Mouse (Mus musculus) forebrain, embryonic 16.5 days (tissue): ENCODE measurements around the gene Gorasp2. TPM values are rescaled to one million over a fixed set of nuclear protein-coding genes. Genes with fewer than 3 reads are reported as not detected.

Experiments
- ATAC-seq: fragments of 200-750 bp; cut with Nextera tagmentation; 2 replicates; pipeline ENCODE4 v1.8.0; 2017; ENCODE audit warnings: mild to moderate bottlenecking, moderate library complexity
- H3K27ac ChIP-seq: fragments of 300-500 bp; sonication (generic); 2 replicates; pipeline ENCODE4 v1.5.1; 2014; ENCODE audit warnings: low read length, control low read depth
- H3K27me3 ChIP-seq: fragments of 300-500 bp; sonication (generic); replicated peaks from 2 replicates; pipeline ENCODE4 v1.6.1; 2014; ENCODE audit warnings: low read length; ENCODE audit not compliant: control insufficient read depth, insufficient read depth
- H3K36me3 ChIP-seq: fragments of 300-500 bp; sonication (generic); 2 replicates; pipeline ENCODE4 v1.6.1; 2014; ENCODE audit not compliant: control insufficient read depth, insufficient read depth
- H3K4me1 ChIP-seq: fragments of 300-500 bp; sonication (generic); replicated peaks from 2 replicates; pipeline ENCODE4 v1.6.1; 2014; ENCODE audit warnings: low read length; ENCODE audit not compliant: control insufficient read depth, insufficient read depth
- H3K4me2 ChIP-seq: fragments of 300-500 bp; sonication (generic); 2 replicates; pipeline ENCODE4 v1.6.1; 2014; ENCODE audit warnings: mild to moderate bottlenecking, low read length, control low read depth
- H3K4me3 ChIP-seq: fragments of 300-500 bp; sonication (generic); replicated peaks from 2 replicates; pipeline ENCODE4 v1.5.1; 2014; ENCODE audit warnings: mild to moderate bottlenecking, low read length, control low read depth
- H3K9ac ChIP-seq: fragments of 300-500 bp; sonication (generic); replicated peaks from 2 replicates; pipeline ENCODE4 v1.6.1; 2014; ENCODE audit warnings: low read depth, low read length, control low read depth
- H3K9me3 ChIP-seq: fragments of 300-500 bp; sonication (generic); 2 replicates; pipeline ENCODE4 v1.6.1; 2016; ENCODE audit warnings: low read length; ENCODE audit not compliant: control insufficient read depth
- WGBS: fragments of 180-500 bp; shearing (Covaris S2); extraction: QIAGEN DNeasy Blood & Tissue Kit; methylation state at CpG from one replicate; pipeline ENCODE4 v1.1.7; 2014; 5-methylcytosine and 5-hydroxymethylcytosine counted together
- polyA plus RNA-seq: library from polyadenylated mRNA; unstranded; fragments of >200 nt; fragmentation: Nextera tagmentation; extraction: Ambion mirVana; gene quantifications from 2 replicates; pipeline ENCODE4 v1.2.1, GENCODE M21; 2015

Gorasp2 gene
- 134 and 136 TPM in 2 replicates for polyA plus RNA-seq

DNA sequence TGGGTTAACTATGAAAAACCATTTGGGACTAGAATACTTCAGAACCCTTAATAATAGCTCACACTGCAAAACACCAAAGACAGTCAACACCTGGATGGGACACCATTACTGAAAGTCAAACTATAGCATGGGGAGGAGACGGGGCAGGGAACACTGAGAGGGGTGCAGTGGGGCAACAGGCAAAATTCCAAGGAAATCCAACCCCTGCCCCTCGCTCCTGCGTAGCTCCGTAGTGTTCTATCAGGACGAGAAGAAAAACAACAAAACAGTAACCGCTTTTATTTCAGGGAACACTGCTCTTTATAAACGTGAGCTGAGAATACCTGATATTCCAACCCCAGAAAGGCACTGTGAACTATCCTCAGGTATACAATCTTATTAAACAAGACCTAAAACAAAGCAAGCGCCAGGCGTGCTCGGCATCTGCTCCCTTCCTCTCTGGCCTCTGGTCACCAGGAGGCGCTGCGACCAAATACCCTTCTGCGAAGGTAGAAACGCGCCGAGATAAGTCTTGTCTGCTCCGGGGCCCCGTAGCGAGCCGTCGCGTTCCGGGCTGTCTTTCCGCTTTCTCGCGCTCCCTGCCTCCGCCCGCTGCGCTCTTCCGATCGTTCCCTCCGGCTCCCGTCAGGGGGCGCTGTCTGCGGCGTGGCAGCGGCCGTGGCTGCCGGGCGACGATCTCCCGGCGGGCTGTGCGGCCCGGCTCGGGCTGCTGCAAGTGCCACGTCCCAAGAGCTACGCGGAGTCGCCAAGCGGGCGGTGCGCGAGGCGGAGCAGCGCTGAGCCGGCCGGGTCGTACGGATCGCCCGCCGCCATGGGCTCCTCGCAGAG, at the start of gene Gorasp2:
Gorasp2 (plus strand) TSS at position 690 of the 828 bp plus-strand sequence.
- peak within 1 kb of the TSS; percentile 79 for H3K4me2 ChIP-seq
- H3K4me3 ChIP-seq = peak within 1 kb of the TSS; percentile 82
- ATAC-seq = peak; percentile 97
- peak within 1 kb of the TSS; percentile 86 for H3K9ac ChIP-seq
- H3K27ac ChIP-seq = peak within 1 kb of the TSS; percentile 81
- H3K4me1 ChIP-seq = peaks cover 31% of the 10 kb centered on the region
- no peaks in the 10 kb centered on the region for H3K9me3 ChIP-seq
- H3K27me3 ChIP-seq = no peaks in the 10 kb centered on the region
- WGBS = 2% methylated on average over 64 of the region's 64 CpGs
- no peaks in the 10 kb centered on the region for H3K36me3 ChIP-seq

DNA sequence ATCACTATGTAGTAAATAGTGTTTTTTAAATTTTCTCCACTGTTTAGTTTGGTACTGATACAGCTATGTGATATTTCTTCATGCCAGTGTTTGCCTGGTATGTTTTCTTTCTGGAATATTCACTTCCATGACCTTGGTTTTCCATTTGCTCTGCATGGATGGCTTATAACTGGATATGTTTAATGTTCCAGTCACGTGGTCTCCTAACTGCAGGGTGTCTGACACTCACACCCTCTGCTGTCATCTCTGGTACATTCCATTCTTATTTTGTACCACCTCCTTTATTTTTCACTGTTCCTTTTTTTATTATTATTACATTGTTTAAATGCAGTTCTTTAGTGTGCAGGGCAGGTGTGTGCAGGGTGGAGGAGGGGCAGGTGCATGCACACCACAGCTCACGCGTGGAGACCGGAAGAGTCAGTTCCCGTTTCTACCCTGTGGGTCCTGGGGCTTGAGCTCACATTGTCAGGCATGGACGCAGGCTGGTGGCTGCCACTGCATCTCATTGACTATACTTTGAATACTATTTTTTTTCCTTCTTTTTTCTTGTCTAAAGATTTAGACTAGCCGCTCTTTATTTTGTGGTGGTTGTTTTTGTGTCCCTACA, 46.5 kb upstream of the Gorasp2 start:
- no peak overlapping the region for H3K27ac ChIP-seq
- H3K4me2 ChIP-seq = no peak overlapping the region
- H3K4me1 ChIP-seq = no peaks in the 10 kb centered on the region
- no peaks in the 10 kb centered on the region for H3K36me3 ChIP-seq
- no peaks in the 10 kb centered on the region for H3K27me3 ChIP-seq
- 86% methylated on average over 7 of the region's 7 CpGs for WGBS
- no peak overlapping the region for H3K4me3 ChIP-seq
- no peaks in the 10 kb centered on the region for H3K9me3 ChIP-seq
- no peak for ATAC-seq
- no peak overlapping the region for H3K9ac ChIP-seq

DNA sequence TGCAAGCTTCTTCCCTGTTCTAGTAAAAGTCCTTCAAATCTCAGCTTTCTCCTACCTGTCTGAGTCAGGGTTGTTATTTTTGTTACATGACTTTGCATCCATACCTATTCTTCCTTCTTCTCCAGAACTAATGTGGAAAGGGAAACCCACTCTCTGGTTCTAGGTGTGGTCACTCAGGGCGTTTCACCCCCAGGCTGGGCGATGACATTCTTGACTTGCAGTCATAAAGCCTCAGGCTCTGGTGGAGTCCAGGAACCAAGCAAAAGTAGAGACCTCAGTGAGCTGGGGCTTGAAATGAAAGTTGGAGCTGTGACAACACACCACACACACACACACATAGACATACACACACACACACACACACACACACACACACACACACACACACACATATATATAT, 45.3 kb upstream of the Gorasp2 start:
- Histone ChIP-seq H3K36me3 (no peaks in the 10 kb centered on the region), H3K27me3 (no peaks in the 10 kb centered on the region), H3K9me3 (no peaks in the 10 kb centered on the region), H3K4me2 (no peak overlapping the region), H3K4me1 (no peaks in the 10 kb centered on the region), H3K27ac (no peak overlapping the region), H3K9ac (no peak overlapping the region), H3K4me3 (no peak overlapping the region)
- no peak for ATAC-seq
- WGBS = 88% methylated on average over 2 of the region's 2 CpGs

DNA sequence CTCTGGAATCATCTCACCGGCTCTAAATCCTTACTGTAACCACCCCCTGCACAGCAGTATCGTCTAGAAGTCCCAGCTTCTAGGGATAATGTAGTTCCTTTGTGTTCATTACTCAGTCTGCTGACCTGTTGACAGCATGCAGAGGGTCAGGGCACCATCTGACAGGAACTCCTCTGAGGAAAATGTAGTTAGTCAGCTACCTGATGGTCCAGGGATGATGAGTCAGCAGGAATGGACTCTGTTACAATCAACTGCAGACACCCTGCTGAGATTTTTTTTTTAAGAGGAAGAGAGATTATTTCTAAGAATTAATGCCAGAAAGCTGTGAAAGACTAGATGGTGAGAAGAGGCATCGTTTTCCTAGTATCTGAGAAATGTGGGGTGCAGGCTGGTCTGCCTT, 44.8 kb upstream of the Gorasp2 start:
- Histone ChIP-seq H3K9ac (no peak overlapping the region), H3K4me3 (no peak overlapping the region), H3K27ac (no peak overlapping the region), H3K27me3 (no peaks in the 10 kb centered on the region), H3K9me3 (no peaks in the 10 kb centered on the region), H3K36me3 (no peaks in the 10 kb centered on the region), H3K4me2 (no peak overlapping the region), H3K4me1 (no peaks in the 10 kb centered on the region)
- no peak for ATAC-seq
- WGBS = 75% methylated on average over 3 of the region's 3 CpGs

DNA sequence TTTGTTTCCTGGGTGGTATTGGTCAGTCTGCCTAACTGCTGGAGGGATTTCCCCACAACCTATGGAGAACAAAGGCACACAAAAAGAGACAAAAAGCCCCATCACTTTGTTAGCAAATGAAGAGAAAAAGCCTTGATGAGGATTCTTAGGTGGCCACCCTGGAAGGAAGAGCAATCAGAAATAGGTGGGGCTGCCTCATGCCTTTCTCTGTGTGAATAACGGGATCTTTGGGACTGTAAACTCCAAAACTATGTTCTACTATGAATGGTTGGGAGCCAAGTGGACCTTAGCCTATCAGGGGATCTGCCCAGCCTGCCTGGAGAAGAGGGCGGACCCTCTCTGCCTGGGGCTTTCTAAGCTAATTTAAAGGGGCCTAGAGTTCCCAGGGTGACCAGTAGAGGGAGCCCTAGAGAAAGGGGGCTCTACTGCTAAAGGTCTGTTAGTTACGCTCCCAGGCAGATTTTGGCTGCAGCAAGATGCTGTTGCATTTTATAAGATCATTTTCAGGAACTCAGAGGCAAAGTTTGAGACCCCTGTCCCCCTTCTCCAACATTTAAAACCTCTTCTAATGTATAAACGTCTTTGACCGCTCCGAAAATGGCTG, 42.0 kb upstream of the Gorasp2 start:
- no peaks in the 10 kb centered on the region for H3K4me1 ChIP-seq
- 79% methylated on average over 6 of the region's 6 CpGs for WGBS
- ATAC-seq = no peak
- H3K4me2 ChIP-seq = no peak overlapping the region
- no peaks in the 10 kb centered on the region for H3K36me3 ChIP-seq
- no peak overlapping the region for H3K9ac ChIP-seq
- no peaks in the 10 kb centered on the region for H3K27me3 ChIP-seq
- H3K9me3 ChIP-seq = no peaks in the 10 kb centered on the region
- H3K4me3 ChIP-seq = no peak overlapping the region
- no peak overlapping the region for H3K27ac ChIP-seq

DNA sequence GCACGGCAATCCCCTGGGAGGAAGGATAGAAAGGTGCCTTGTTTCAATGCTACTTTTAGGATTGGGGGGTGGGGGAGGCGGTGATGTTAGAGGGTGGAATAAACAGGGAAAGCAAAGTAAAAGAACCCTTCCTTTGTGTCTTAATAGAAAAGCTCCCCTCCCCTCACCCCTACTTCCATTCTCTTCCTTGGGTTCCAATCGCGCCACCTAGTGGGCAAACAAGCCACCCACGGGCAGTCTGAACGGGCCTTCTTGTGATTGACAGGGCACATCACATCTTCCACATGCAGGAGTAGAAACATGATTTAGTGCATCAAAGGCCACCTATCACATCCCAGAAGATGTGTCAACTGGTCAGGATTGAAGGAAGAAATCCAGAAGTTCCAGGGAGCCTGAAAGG, 41.2 kb upstream of the Gorasp2 start:
- Histone ChIP-seq H3K4me2 (no peak overlapping the region), H3K36me3 (no peaks in the 10 kb centered on the region), H3K4me1 (no peaks in the 10 kb centered on the region), H3K27me3 (no peaks in the 10 kb centered on the region), H3K4me3 (no peak overlapping the region), H3K27ac (no peak overlapping the region), H3K9me3 (no peaks in the 10 kb centered on the region), H3K9ac (no peak overlapping the region)
- 9% methylated on average over 6 of the region's 6 CpGs for WGBS
- peak; percentile 63; the same call in 1 of the 2 replicates for ATAC-seq

DNA sequence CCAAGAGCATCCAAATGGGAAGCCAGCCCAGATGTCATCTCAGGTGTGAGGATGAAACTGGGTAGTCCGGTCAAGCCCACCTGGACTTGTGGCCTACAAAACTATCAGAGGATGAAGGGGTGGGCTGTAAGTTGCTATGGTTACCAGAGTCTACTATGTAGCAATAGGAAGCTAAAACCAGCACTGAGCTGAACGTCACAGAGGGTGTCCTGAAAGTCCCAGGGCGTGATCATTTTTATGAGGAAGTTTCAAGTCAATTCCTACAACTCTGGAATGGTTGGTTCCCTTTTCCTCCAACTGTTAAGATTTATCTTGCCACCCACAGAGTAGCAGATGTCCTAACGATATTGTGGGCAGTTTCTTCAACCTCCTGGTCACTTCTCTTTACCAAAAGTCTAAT, 39.1 kb upstream of the Gorasp2 start:
- ATAC-seq = no peak
- no peak overlapping the region for H3K9ac ChIP-seq
- no peaks in the 10 kb centered on the region for H3K36me3 ChIP-seq
- no peak overlapping the region for H3K4me3 ChIP-seq
- H3K27me3 ChIP-seq = no peaks in the 10 kb centered on the region
- 76% methylated on average over 4 of the region's 4 CpGs for WGBS
- H3K4me1 ChIP-seq = no peaks in the 10 kb centered on the region
- H3K27ac ChIP-seq = no peak overlapping the region
- H3K9me3 ChIP-seq = no peaks in the 10 kb centered on the region
- no peak overlapping the region for H3K4me2 ChIP-seq

DNA sequence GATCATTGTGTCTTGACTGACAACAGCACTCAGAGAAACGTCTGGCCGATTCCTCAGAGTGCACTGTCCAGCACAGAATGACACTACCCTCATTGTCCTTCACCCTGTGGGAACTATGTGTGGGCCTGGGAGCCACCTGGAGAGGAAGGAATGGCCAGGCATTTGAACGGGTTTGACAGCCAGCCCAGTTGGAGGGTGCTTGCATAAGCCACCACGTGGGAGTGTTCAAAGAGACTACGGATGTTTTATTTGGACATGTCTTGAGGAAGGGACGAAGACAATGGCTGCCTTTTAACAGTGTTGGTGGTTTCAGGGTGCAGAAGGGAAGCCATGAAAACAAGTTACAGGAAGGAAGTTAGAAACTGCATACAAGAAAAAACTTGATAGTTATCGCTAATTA, 35.6 kb upstream of the Gorasp2 start:
- Histone ChIP-seq H3K4me1 (peaks cover 7% of the 10 kb centered on the region; the same call in 1 of the 2 replicates), H3K27me3 (no peaks in the 10 kb centered on the region), H3K4me3 (no peak overlapping the region), H3K4me2 (no peak overlapping the region), H3K27ac (no peak overlapping the region), H3K36me3 (no peaks in the 10 kb centered on the region), H3K9me3 (no peaks in the 10 kb centered on the region), H3K9ac (no peak overlapping the region)
- WGBS = 73% methylated on average over 7 of the region's 7 CpGs
- no peak for ATAC-seq

DNA sequence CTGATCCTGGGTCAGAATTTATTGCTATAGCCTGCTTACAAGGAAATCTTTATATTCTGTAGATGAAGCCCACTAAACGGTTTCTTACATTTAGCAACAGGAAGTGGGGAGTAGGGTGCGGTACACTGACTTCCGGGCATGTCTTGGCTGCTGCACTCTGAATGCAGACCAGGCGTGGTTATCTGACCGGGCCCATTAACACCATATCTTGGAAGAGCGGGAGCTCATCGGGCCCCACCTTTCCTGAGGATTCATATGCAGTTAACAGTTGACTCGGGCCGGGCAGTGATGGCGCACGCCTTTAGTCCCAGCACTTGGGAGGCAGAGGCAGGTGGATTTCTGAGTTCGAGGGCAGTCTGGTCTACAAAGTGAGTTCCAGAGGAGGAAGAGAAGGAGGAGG, 33.0 kb upstream of the Gorasp2 start:
- H3K27me3 ChIP-seq = no peaks in the 10 kb centered on the region
- no peak overlapping the region for H3K4me3 ChIP-seq
- H3K9me3 ChIP-seq = no peaks in the 10 kb centered on the region
- H3K9ac ChIP-seq = no peak overlapping the region
- no peak overlapping the region for H3K27ac ChIP-seq
- WGBS = 96% methylated on average over 12 of the region's 12 CpGs
- ATAC-seq = no peak
- H3K36me3 ChIP-seq = no peaks in the 10 kb centered on the region
- peaks cover 7% of the 10 kb centered on the region; the same call in 1 of the 2 replicates for H3K4me1 ChIP-seq
- no peak overlapping the region for H3K4me2 ChIP-seq
